Mouse (Mus musculus) testis, adult 2 months (tissue): ENCODE results near the gene Lhpp. TPM values are rescaled to one million over a fixed set of nuclear protein-coding genes. Genes with fewer than 3 reads are reported as not detected.

Experiments used
- H3K27ac ChIP-seq: fragments of 200-500 bp; 2 replicates; pipeline ENCODE4 v1.5.1; 2012; ENCODE audit warnings: low read depth, low read length; ENCODE audit not compliant: control insufficient read depth, insufficient read depth
- H3K27me3 ChIP-seq: fragments of 200-500 bp; 2 replicates; pipeline ENCODE4 v1.6.1; 2012; ENCODE audit warnings: mild to moderate bottlenecking, low read length, moderate library complexity; ENCODE audit not compliant: control insufficient read depth, insufficient read depth
- H3K36me3 ChIP-seq: fragments of 200-500 bp; 2 replicates; pipeline ENCODE4 v1.6.1; 2012; ENCODE audit warnings: mild to moderate bottlenecking, low read length; ENCODE audit not compliant: control insufficient read depth, insufficient read depth
- H3K4me1 ChIP-seq: fragments of 200-500 bp; 2 replicates; pipeline ENCODE4 v1.6.1; 2012; ENCODE audit warnings: low read length; ENCODE audit not compliant: control insufficient read depth, insufficient read depth
- H3K4me3 ChIP-seq: fragments of 200-500 bp; 2 replicates; pipeline ENCODE4 v1.5.1; 2012; ENCODE audit warnings: low read depth, mild to moderate bottlenecking, low read length, moderate library complexity, mixed read lengths; ENCODE audit not compliant: control insufficient read depth
- CTCF ChIP-seq: fragments of 200-500 bp; IDR thresholded peaks from 2 replicates; pipeline ENCODE4 v1.5.1; 2012; ENCODE audit warnings: low read depth, mild to moderate bottlenecking, inconsistent platforms, low read length, moderate library complexity; ENCODE audit not compliant: control insufficient read depth, insufficient read depth, insufficient replicate concordance
- POLR2A ChIP-seq: fragments of 200-500 bp; IDR thresholded peaks from 2 replicates; pipeline ENCODE4 v1.6.1; 2012; ENCODE audit warnings: low read depth, mild to moderate bottlenecking, inconsistent platforms, low read length, moderate library complexity; ENCODE audit not compliant: control insufficient read depth
- polyA plus RNA-seq: library from polyadenylated mRNA; depleted of rRNA; stranded (reverse); fragments of >200 nt; gene quantifications from 2 replicates; pipeline ENCODE4 v1.2.3, GENCODE M21; 2012

Gene Lhpp
- polyA plus RNA-seq, 1 experiment = 7.3 TPM

GRCm38 (mm10) chr7:132575623-132576022, 34.8 kb upstream of the Lhpp start:
- Histone ChIP-seq H3K27me3 (no peaks in the 10 kb centered on the region), H3K27ac (peak overlapping the region; percentile 81), H3K4me3 (peak overlapping the region; percentile 89), H3K36me3 (no peaks in the 10 kb centered on the region), H3K4me1 (peaks cover 5% of the 10 kb centered on the region)
- TF ChIP-seq CTCF = peak; percentile 66; the same call in 1 of the 2 replicates
- TF ChIP-seq POLR2A = no peak

GRCm38 (mm10) chr7:132576116-132576650, 34.3 kb upstream of the Lhpp start, which contains the start of gene Oat:
TSS of gene Oat (minus strand) at chr7:132576398.
- peak within 1 kb of the TSS; percentile 89 for H3K4me3 ChIP-seq
- no peaks in the 10 kb centered on the region for H3K27me3 ChIP-seq
- TF ChIP-seq POLR2A (peak; percentile 99), CTCF (no peak)
- H3K4me1 ChIP-seq = peaks cover 5% of the 10 kb centered on the region
- H3K36me3 ChIP-seq = no peaks in the 10 kb centered on the region
- peak within 1 kb of the TSS; percentile 82 for H3K27ac ChIP-seq

GRCm38 (mm10) chr7:132576891-132577290, 33.5 kb upstream of the Lhpp start:
- Histone ChIP-seq H3K4me3 (no peak overlapping the region), H3K27ac (no peak overlapping the region)
- TF ChIP-seq CTCF (no peak), POLR2A (no peak)

GRCm38 (mm10) chr7:132580511-132580910, 29.9 kb upstream of the Lhpp start:
- H3K4me1 ChIP-seq = peaks cover 2% of the 10 kb centered on the region
- H3K27ac ChIP-seq = no peak overlapping the region
- TF ChIP-seq POLR2A (no peak), CTCF (no peak)
- no peak overlapping the region for H3K4me3 ChIP-seq
- no peaks in the 10 kb centered on the region for H3K36me3 ChIP-seq
- H3K27me3 ChIP-seq = no peaks in the 10 kb centered on the region

More at GRCm38 (mm10) chr7:132576891-132577290, 33.5 kb upstream of the Lhpp start:
- H3K27me3 ChIP-seq = no peaks in the 10 kb centered on the region
- peaks cover 5% of the 10 kb centered on the region for H3K4me1 ChIP-seq
- H3K36me3 ChIP-seq = no peaks in the 10 kb centered on the region

GRCm38 (mm10) chr7:132581441-132581840, 29.0 kb upstream of the Lhpp start:
- H3K27me3 ChIP-seq = no peaks in the 10 kb centered on the region
- TF ChIP-seq CTCF (no peak), POLR2A (no peak)
- no peaks in the 10 kb centered on the region; the same call in 1 of the 2 replicates for H3K4me1 ChIP-seq
- H3K27ac ChIP-seq = no peak overlapping the region
- no peaks in the 10 kb centered on the region for H3K36me3 ChIP-seq
- H3K4me3 ChIP-seq = no peak overlapping the region

- TF ChIP-seq CTCF = no peak
- no peak for TF ChIP-seq POLR2A
- Histone ChIP-seq H3K4me3 (no peak overlapping the region), H3K36me3 (no peaks in the 10 kb centered on the region), H3K4me1 (no peaks in the 10 kb centered on the region), H3K27me3 (no peaks in the 10 kb centered on the region), H3K27ac (no peak overlapping the region)
Measured at GRCm38 (mm10) chr7:132585695-132586491, 24.5 kb upstream of the Lhpp start.

- H3K4me3 ChIP-seq = no peak overlapping the region
- H3K36me3 ChIP-seq = no peaks in the 10 kb centered on the region
- TF ChIP-seq CTCF = no peak
- no peak for TF ChIP-seq POLR2A
- no peaks in the 10 kb centered on the region for H3K27me3 ChIP-seq
- no peak overlapping the region for H3K27ac ChIP-seq
- H3K4me1 ChIP-seq = no peaks in the 10 kb centered on the region
Measured at GRCm38 (mm10) chr7:132587167-132587566, 23.3 kb upstream of the Lhpp start.
